Mouse (Mus musculus): Measurements from ENCODE around the gene Gm3055. TPM values are rescaled to one million over a fixed set of nuclear protein-coding genes. Genes with fewer than 3 reads are reported as not detected.

Gene Gm3055
- polyA plus RNA-seq (2012; rRNA removed) = not detected in 2 replicates

GRCm38 (mm10) chr10:81770506-81771403, at the start of gene Gm3055:
Gene Gm3055, minus strand, starts transcription at chr10:81771161.

GRCm38 (mm10) chr10:81811899-81812298, 40.9 kb upstream of the Gm3055 start, which contains the start of gene Gm4767:
Gene Gm4767, plus strand, starts transcription at chr10:81812186.

GRCm38 (mm10) chr10:81704531-81705301, 66.2 kb downstream of the Gm3055 start, which contains the start of gene Zfp433:
Gene Zfp433, plus strand, starts transcription at chr10:81704825.

Other genes with a start within 250 kb of the Gm3055 start
- 5.4 and 9.1 TPM in 2 replicates for gene Gna15, start 246.9 kb downstream of the Gm3055 start, polyA plus RNA-seq (2012; rRNA removed)
- gene Gna11, start 226.0 kb downstream of the Gm3055 start, polyA plus RNA-seq (2012; rRNA removed) = 64.5 and 66.0 TPM in 2 replicates
- 1,576 and 2,275 TPM in 2 replicates for gene Aes, start 211.7 kb downstream of the Gm3055 start, polyA plus RNA-seq (2012; rRNA removed)
- 56.0 and 71.7 TPM in 2 replicates for gene Tle2, start 196.6 kb downstream of the Gm3055 start, polyA plus RNA-seq (2012; rRNA removed)
- gene Tle6, start 170.1 kb downstream of the Gm3055 start, polyA plus RNA-seq (2012; rRNA removed) = 10.5 and 11.4 TPM in 2 replicates
- 0.14 and 0.39 TPM in 2 replicates for gene BC025920, start 164.9 kb downstream of the Gm3055 start, polyA plus RNA-seq (2012; rRNA removed)
- gene Sirt6, start 143.4 kb downstream of the Gm3055 start, polyA plus RNA-seq (2012; rRNA removed) = 18.8 and 22.3 TPM in 2 replicates
- gene Ankrd24, start 142.6 kb downstream of the Gm3055 start, polyA plus RNA-seq (2012; rRNA removed) = 17.2 and 28.0 TPM in 2 replicates
- gene Gm10778, start 122.1 kb downstream of the Gm3055 start, polyA plus RNA-seq (2012; rRNA removed) = 0.09 TPM in 1 of 2 replicates, not detected in the other
- gene Zfp433, start 66.3 kb downstream of the Gm3055 start, polyA plus RNA-seq (2012; rRNA removed) = not detected in 2 replicates
- gene Gm4767, start 41.0 kb upstream of the Gm3055 start, polyA plus RNA-seq (2012; rRNA removed) = not detected in 2 replicates
- 0.04 TPM in 1 of 2 replicates, not detected in the other for gene Gm32687, start 92.8 kb upstream of the Gm3055 start, polyA plus RNA-seq (2012; rRNA removed)
- gene Zfp781, start 159.3 kb upstream of the Gm3055 start, polyA plus RNA-seq (2012; rRNA removed) = not detected in 2 replicates